Mouse (Mus musculus) kidney, embryonic 15.5 days (tissue): ENCODE measurements at regions not wholly inside any gene's neighbourhood (a gene's known extent, or its start where the extent isn't known, plus 50 kb on each side); places are given as distances from the start of the nearest gene placed in this dataset.
A peak's percentile ranks its signal among the peaks of the same experiment; 100 is the strongest.

Experiments
- ATAC-seq: fragments of 200-750 bp; cut with Nextera tagmentation; replicated peaks from 2 replicates; pipeline ENCODE4 v1.8.0; 2017; ENCODE audit warnings: moderate TSS enrichment; ENCODE audit not compliant: low FRiP score
- H3K27ac ChIP-seq: fragments of 300-500 bp; sonication (generic); 2 replicates; pipeline ENCODE4 v1.5.1; 2015; ENCODE audit warnings: mild to moderate bottlenecking, inconsistent platforms
- H3K27me3 ChIP-seq: fragments of 300-500 bp; sonication (generic); 2 replicates; pipeline ENCODE4 v1.6.1; 2015; ENCODE audit warnings: inconsistent platforms
- H3K36me3 ChIP-seq: fragments of 300-500 bp; sonication (generic); 2 replicates; pipeline ENCODE4 v1.6.1; 2015; ENCODE audit warnings: inconsistent platforms
- H3K4me1 ChIP-seq: fragments of 300-500 bp; sonication (generic); 2 replicates; pipeline ENCODE4 v1.6.1; 2015; ENCODE audit warnings: inconsistent platforms
- H3K4me2 ChIP-seq: fragments of 300-500 bp; sonication (generic); 2 replicates; pipeline ENCODE4 v1.6.1; 2015; ENCODE audit warnings: moderate library complexity, mild to moderate bottlenecking, inconsistent platforms
- H3K4me3 ChIP-seq: fragments of 300-500 bp; sonication (generic); replicated peaks from 2 replicates; pipeline ENCODE4 v1.5.1; 2015; ENCODE audit warnings: mild to moderate bottlenecking, inconsistent platforms
- H3K9ac ChIP-seq: fragments of 300-500 bp; sonication (generic); 2 replicates; pipeline ENCODE4 v1.6.1; 2015; ENCODE audit warnings: mild to moderate bottlenecking, inconsistent platforms
- H3K9me3 ChIP-seq: fragments of 300-500 bp; sonication (generic); replicated peaks from 2 replicates; pipeline ENCODE4 v1.6.1; 2016; ENCODE audit warnings: inconsistent platforms
- WGBS: fragments of 180-500 bp; shearing (Covaris S2); methylation state at CpG from one replicate; pipeline ENCODE4 v1.1.7; 2015; ENCODE audit warnings: mixed read lengths; 5-methylcytosine and 5-hydroxymethylcytosine counted together

- H3K4me2 ChIP-seq, result no peak overlapping the region
- no peak overlapping the region for H3K9ac ChIP-seq
- no peaks in the 10 kb centered on the region for H3K27me3 ChIP-seq
- ATAC-seq, result 0 out of 2 replicates have a peak, but pooled peaks have one; percentile 43
- no peaks in the 10 kb centered on the region for H3K9me3 ChIP-seq
- no peaks in the 10 kb centered on the region for H3K4me1 ChIP-seq
- WGBS, result 45% methylated on average over 4 of the region's 4 CpGs
- no peak overlapping the region for H3K27ac ChIP-seq
- H3K4me3 ChIP-seq, result no peak overlapping the region
- no peaks in the 10 kb centered on the region for H3K36me3 ChIP-seq
Observed at GRCm38 (mm10) chr3:40190024-40190423, 341.1 kb upstream of the Intu start.

- WGBS, result 80% methylated on average over 4 of the region's 4 CpGs
- H3K4me2 ChIP-seq, result no peak overlapping the region
- H3K9ac ChIP-seq, result no peak overlapping the region
- H3K4me3 ChIP-seq, result no peak overlapping the region
- H3K9me3 ChIP-seq, result no peaks in the 10 kb centered on the region
- ATAC-seq, result no peak
- no peaks in the 10 kb centered on the region for H3K36me3 ChIP-seq
- H3K27me3 ChIP-seq, result no peaks in the 10 kb centered on the region
- H3K27ac ChIP-seq, result no peak overlapping the region
- no peaks in the 10 kb centered on the region for H3K4me1 ChIP-seq
Observed at GRCm38 (mm10) chr3:40200174-40200573, 330.9 kb upstream of the Intu start.

GRCm38 (mm10) chr3:40206326-40206725 lies 324.8 kb upstream of the Intu start:
- Histone ChIP-seq H3K27me3 (no peaks in the 10 kb centered on the region), H3K4me1 (no peaks in the 10 kb centered on the region), H3K4me2 (no peak overlapping the region), H3K36me3 (no peaks in the 10 kb centered on the region), H3K9me3 (no peaks in the 10 kb centered on the region), H3K9ac (no peak overlapping the region), H3K4me3 (no peak overlapping the region), H3K27ac (no peak overlapping the region)
- WGBS, result 62% methylated on average over 4 of the region's 4 CpGs
- no peak for ATAC-seq

- Histone ChIP-seq H3K27ac (no peak overlapping the region), H3K9me3 (no peaks in the 10 kb centered on the region), H3K4me1 (no peaks in the 10 kb centered on the region), H3K9ac (no peak overlapping the region), H3K36me3 (no peaks in the 10 kb centered on the region), H3K4me2 (no peak overlapping the region), H3K4me3 (no peak overlapping the region), H3K27me3 (no peaks in the 10 kb centered on the region)
- no peak for ATAC-seq
Observed at GRCm38 (mm10) chr3:40211793-40212192, 319.3 kb upstream of the Intu start.

DNA sequence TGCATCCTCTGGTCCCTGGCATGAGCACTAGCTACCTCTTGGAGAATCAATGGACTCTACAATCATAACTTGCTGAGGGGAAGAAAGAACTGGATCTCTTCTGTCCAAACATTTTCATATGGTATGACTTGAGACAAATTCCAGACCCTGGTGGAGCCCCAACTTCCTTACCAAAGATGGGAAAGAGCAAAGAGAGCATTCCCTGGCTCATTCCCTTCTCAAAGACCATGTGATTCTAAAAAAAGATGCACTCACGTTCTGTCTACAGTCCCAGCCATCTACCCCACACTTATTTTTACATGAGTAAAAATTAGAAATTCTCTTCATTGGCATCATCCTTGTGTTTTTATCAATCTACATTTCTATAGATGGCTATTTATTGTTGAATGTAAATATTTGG lies 304.3 kb upstream of the Intu start:
- Histone ChIP-seq H3K36me3 (no peaks in the 10 kb centered on the region), H3K9me3 (no peaks in the 10 kb centered on the region), H3K4me1 (no peaks in the 10 kb centered on the region), H3K27ac (no peak overlapping the region), H3K9ac (no peak overlapping the region), H3K27me3 (no peaks in the 10 kb centered on the region), H3K4me3 (no peak overlapping the region), H3K4me2 (no peak overlapping the region)
- 81% methylated on average over 1 of the region's 1 CpGs for WGBS
- no peak for ATAC-seq

DNA sequence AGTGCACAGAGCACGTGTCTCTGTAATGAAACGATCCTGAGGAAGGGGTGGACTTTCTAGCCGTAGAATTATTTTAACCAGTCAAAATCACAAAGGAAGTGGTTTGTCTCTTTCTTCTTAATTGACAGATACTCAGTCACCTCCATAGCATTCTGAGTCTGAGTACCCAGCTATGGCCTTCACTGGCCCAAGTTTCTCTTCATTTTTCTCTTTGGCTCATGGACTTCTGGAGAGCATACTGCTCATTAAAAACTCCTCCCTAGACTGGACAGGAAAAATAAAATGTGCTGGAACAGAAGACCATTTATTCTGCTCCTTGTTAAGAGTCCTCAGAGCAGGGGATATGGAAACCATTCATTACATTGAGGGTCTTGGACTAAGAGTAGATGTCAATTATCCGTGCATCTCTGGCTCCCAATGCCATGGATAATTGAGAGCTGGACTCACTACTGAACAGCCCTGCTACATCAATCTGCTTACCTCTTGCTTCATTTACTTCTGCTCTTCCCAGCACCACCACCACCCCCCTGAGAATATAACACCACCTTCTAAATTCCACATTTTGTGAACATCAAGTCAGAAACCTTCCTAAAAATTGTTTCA lies 287.5 kb upstream of the Intu start:
- Histone ChIP-seq H3K9me3 (no peaks in the 10 kb centered on the region), H3K27me3 (no peaks in the 10 kb centered on the region), H3K36me3 (no peaks in the 10 kb centered on the region), H3K4me1 (no peaks in the 10 kb centered on the region), H3K4me3 (no peak overlapping the region), H3K4me2 (no peak overlapping the region), H3K27ac (no peak overlapping the region), H3K9ac (no peak overlapping the region)
- WGBS, result 73% methylated on average over 4 of the region's 4 CpGs
- ATAC-seq, result no peak

- no peak overlapping the region for H3K9ac ChIP-seq
- no peaks in the 10 kb centered on the region for H3K27me3 ChIP-seq
- no peaks in the 10 kb centered on the region for H3K4me1 ChIP-seq
- no peak for ATAC-seq
- H3K9me3 ChIP-seq, result no peaks in the 10 kb centered on the region
- no peaks in the 10 kb centered on the region for H3K36me3 ChIP-seq
- no peak overlapping the region for H3K27ac ChIP-seq
- WGBS, result 71% methylated on average over 5 of the region's 5 CpGs
- H3K4me2 ChIP-seq, result no peak overlapping the region
- H3K4me3 ChIP-seq, result no peak overlapping the region
Observed at GRCm38 (mm10) chr3:40254376-40254775, 276.7 kb upstream of the Intu start.

- Histone ChIP-seq H3K9me3 (no peaks in the 10 kb centered on the region), H3K9ac (no peak overlapping the region), H3K27me3 (no peaks in the 10 kb centered on the region), H3K4me1 (no peaks in the 10 kb centered on the region), H3K4me2 (no peak overlapping the region), H3K27ac (no peak overlapping the region), H3K4me3 (no peak overlapping the region), H3K36me3 (no peaks in the 10 kb centered on the region)
- 66% methylated on average over 7 of the region's 7 CpGs for WGBS
- ATAC-seq, result no peak
Observed at GRCm38 (mm10) chr3:40262536-40262935, 268.6 kb upstream of the Intu start.

DNA sequence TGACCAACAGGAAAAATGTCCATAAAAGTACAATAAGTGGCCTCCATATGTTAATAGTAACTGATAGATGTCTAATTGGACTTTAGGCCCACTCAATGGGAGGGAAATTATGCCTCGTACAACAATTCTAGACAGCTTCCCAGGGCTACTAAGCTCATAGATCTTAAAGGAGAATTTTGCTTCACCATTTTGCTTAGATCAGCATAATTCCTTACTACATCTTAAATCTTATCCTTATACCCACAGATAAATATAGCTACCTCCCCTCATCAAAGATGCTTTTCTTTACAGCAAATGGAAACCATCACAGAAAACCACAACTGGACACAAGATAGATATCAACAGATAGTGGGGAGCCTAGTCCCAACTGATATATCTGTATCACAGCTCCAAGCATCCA lies 263.6 kb upstream of the Intu start:
- Histone ChIP-seq H3K27me3 (no peaks in the 10 kb centered on the region), H3K9me3 (no peaks in the 10 kb centered on the region), H3K36me3 (no peaks in the 10 kb centered on the region), H3K4me1 (no peaks in the 10 kb centered on the region), H3K4me3 (no peak overlapping the region), H3K27ac (no peak overlapping the region), H3K9ac (no peak overlapping the region), H3K4me2 (no peak overlapping the region)
- WGBS, result 85% methylated on average over 1 of the region's 1 CpGs
- ATAC-seq, result no peak

DNA sequence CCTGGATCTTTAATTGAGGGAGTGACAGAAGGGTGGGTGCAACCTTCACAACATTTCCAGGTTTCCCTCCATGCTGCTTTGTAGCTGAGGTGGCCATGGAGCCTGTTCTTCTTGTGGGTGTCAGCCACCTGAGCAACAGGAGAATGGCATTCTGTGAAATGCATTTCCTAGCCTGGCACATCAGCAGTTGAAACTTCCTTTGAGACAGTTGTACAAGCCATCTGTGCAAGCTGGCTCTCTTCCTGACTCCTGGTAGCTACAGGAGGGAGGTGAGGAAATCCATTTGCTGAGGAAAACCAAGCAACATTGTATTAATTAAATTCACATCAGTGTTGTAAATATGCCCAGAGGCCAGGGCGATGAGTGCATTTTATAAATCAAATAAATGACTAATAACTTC lies 248.2 kb upstream of the Intu start:
- Histone ChIP-seq H3K27me3 (no peaks in the 10 kb centered on the region), H3K36me3 (no peaks in the 10 kb centered on the region), H3K9ac (no peak overlapping the region), H3K9me3 (no peaks in the 10 kb centered on the region), H3K27ac (no peak overlapping the region), H3K4me1 (no peaks in the 10 kb centered on the region), H3K4me2 (no peak overlapping the region), H3K4me3 (no peak overlapping the region)
- 64% methylated on average over 1 of the region's 1 CpGs for WGBS
- ATAC-seq, result no peak

- H3K4me2 ChIP-seq, result no peak overlapping the region
- no peak for ATAC-seq
- H3K27ac ChIP-seq, result no peak overlapping the region
- no peaks in the 10 kb centered on the region for H3K36me3 ChIP-seq
- H3K9me3 ChIP-seq, result no peaks in the 10 kb centered on the region
- no peak overlapping the region for H3K4me3 ChIP-seq
- WGBS, result 78% methylated on average over 7 of the region's 7 CpGs
- H3K9ac ChIP-seq, result no peak overlapping the region
- no peaks in the 10 kb centered on the region for H3K4me1 ChIP-seq
- no peaks in the 10 kb centered on the region for H3K27me3 ChIP-seq
Observed at GRCm38 (mm10) chr3:40286959-40287710, 244.0 kb upstream of the Intu start.

DNA sequence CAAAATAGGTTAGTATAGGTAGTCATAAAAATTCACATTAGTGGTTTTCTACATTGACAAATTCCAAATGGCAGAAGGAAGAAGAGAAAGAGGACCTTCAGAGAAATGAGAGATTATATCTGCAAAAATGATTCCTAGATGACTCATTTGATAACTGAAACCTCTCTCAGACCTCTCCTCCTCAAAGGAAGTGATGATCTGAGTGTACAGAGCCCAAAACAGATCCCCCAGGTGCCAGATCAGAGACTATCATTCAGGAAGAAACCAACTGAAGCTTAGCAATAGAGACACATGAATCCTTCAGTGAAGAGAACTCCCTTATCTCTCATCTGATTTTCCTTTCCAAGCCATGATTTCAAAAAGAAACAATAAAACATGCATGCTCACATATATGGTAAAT lies 234.0 kb upstream of the Intu start:
- H3K4me2 ChIP-seq, result no peak overlapping the region
- H3K4me3 ChIP-seq, result no peak overlapping the region
- no peaks in the 10 kb centered on the region for H3K27me3 ChIP-seq
- H3K4me1 ChIP-seq, result no peaks in the 10 kb centered on the region
- no peaks in the 10 kb centered on the region for H3K36me3 ChIP-seq
- no peaks in the 10 kb centered on the region for H3K9me3 ChIP-seq
- no peak overlapping the region for H3K9ac ChIP-seq
- no peak for ATAC-seq
- H3K27ac ChIP-seq, result no peak overlapping the region

GRCm38 (mm10) chr3:40320319-40320718 lies 210.8 kb upstream of the Intu start:
- WGBS, result 78% methylated on average over 5 of the region's 5 CpGs
- no peak for ATAC-seq
- H3K9ac ChIP-seq, result no peak overlapping the region
- H3K4me3 ChIP-seq, result no peak overlapping the region
- no peak overlapping the region for H3K4me2 ChIP-seq
- H3K36me3 ChIP-seq, result no peaks in the 10 kb centered on the region
- H3K27ac ChIP-seq, result no peak overlapping the region
- no peaks in the 10 kb centered on the region for H3K27me3 ChIP-seq
- no peaks in the 10 kb centered on the region for H3K4me1 ChIP-seq
- no peaks in the 10 kb centered on the region for H3K9me3 ChIP-seq
